Mouse (Mus musculus) E14TG2a.4 (cell line): Measurements from ENCODE around the gene Olfr1438-ps1.
"Not testable (repeated sequence)": the region's sequence is repeated elsewhere in the genome, so short reads cannot be mapped to it uniquely, and the experiment has no call there.

Experiments
- H3K27me3 ChIP-seq: 2 replicates; pipeline ENCODE4 v1.6.1; 2014; ENCODE audit warnings: low read length, control low read depth; ENCODE audit not compliant: insufficient read depth
- H3K36me3 ChIP-seq: 2 replicates; pipeline ENCODE4 v1.6.1; 2014; ENCODE audit warnings: low read length, control low read depth; ENCODE audit not compliant: insufficient read depth
- H3K4me1 ChIP-seq: replicated peaks from 2 replicates; pipeline ENCODE4 v1.6.1; 2014; ENCODE audit warnings: low read depth, low read length, control low read depth
- H3K4me3 ChIP-seq: replicated peaks from 2 replicates; pipeline ENCODE4 v1.5.1; 2014; ENCODE audit warnings: mild to moderate bottlenecking, low read length
- H3K9me3 ChIP-seq: 2 replicates; pipeline ENCODE4 v1.6.1; 2014; ENCODE audit warnings: low read length, control low read depth
- CTCF ChIP-seq: conservative IDR thresholded peaks from 2 replicates; pipeline ENCODE4 v1.5.1; 2014; ENCODE audit warnings: low read length
- NANOG ChIP-seq: IDR thresholded peaks from 2 replicates; pipeline ENCODE4 v1.6.1; 2014; ENCODE audit warnings: borderline replicate concordance, low read length, mixed read lengths
- POU5F1 ChIP-seq: IDR thresholded peaks from 2 replicates; pipeline ENCODE4 v1.6.1; 2014; ENCODE audit warnings: low read length, borderline replicate concordance

Olfr1438-ps1 gene

GRCm38 (mm10) chr19:12335810-12336209, at the start of gene Olfr1438-ps1:
Gene Olfr1438-ps1 (minus strand): TSS chr19:12335910.
- Histone ChIP-seq H3K36me3 (no peaks in the 10 kb centered on the region), H3K4me3 (no peak within 1 kb of the TSS), H3K9me3 (no peaks in the 10 kb centered on the region), H3K4me1 (no peaks in the 10 kb centered on the region), H3K27me3 (no peaks in the 10 kb centered on the region)
- TF ChIP-seq POU5F1 (no peak), CTCF (no peak), NANOG (no peak)

- Histone ChIP-seq H3K4me3 (no peak overlapping the region), H3K27me3 (no peaks in the 10 kb centered on the region), H3K36me3 (no peaks in the 10 kb centered on the region), H3K4me1 (no peaks in the 10 kb centered on the region), H3K9me3 (no peaks in the 10 kb centered on the region)
- TF ChIP-seq POU5F1 (no peak), NANOG (no peak), CTCF (no peak)
Measured at GRCm38 (mm10) chr19:12374465-12375025, 38.8 kb upstream of the Olfr1438-ps1 start.

DNA sequence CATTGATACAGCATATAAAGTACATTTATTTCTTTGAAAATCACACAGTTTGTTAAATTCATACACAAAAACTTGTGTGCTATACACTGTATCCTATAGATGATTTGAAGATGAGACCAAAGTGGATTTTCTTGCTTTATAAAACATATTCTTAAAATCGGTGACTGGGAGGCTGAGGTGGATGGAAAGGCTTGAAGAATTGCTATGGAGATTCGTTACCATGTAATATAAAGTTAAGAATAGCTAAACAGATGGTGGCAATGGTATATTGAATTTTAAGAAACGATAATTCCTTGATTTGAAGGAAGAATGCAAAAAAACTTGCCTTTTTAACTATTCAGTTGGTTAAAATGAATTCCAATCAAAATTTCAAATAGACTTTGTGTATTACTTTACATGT, 37.3 kb upstream of the Olfr1438-ps1 start:
- no peak for TF ChIP-seq POU5F1
- H3K4me3 ChIP-seq, result no peak overlapping the region
- no peaks in the 10 kb centered on the region for H3K9me3 ChIP-seq
- H3K4me1 ChIP-seq, result no peaks in the 10 kb centered on the region
- H3K27me3 ChIP-seq, result no peaks in the 10 kb centered on the region
- H3K36me3 ChIP-seq, result no peaks in the 10 kb centered on the region

- Histone ChIP-seq H3K9me3 (no peaks in the 10 kb centered on the region), H3K4me3 (no peak within 1 kb of the TSS), H3K36me3 (no peaks in the 10 kb centered on the region), H3K27me3 (no peaks in the 10 kb centered on the region), H3K4me1 (no peaks in the 10 kb centered on the region)
- TF ChIP-seq CTCF (no peak), NANOG (no peak), POU5F1 (no peak)
Measured at GRCm38 (mm10) chr19:12325001-12325400, 10.7 kb downstream of the Olfr1438-ps1 start, which contains the start of gene Olfr1437. Gene Olfr1437 (minus strand): TSS chr19:12325101.

GRCm38 (mm10) chr19:12299030-12299429, 36.7 kb downstream of the Olfr1438-ps1 start, which contains the start of gene Olfr1436:
Gene Olfr1436 (minus strand): TSS chr19:12299130.
- not testable (repeated sequence) for H3K27me3 ChIP-seq, H3K9me3 ChIP-seq, H3K4me3 ChIP-seq, H3K4me1 ChIP-seq, H3K36me3 ChIP-seq

- Histone ChIP-seq H3K4me1 (no peaks in the 10 kb centered on the region), H3K36me3 (no peaks in the 10 kb centered on the region), H3K9me3 (no peaks in the 10 kb centered on the region), H3K4me3 (no peak overlapping the region), H3K27me3 (no peaks in the 10 kb centered on the region)
- TF ChIP-seq NANOG (no peak), POU5F1 (no peak), CTCF (no peak)
Measured at GRCm38 (mm10) chr19:12292979-12293378, 42.7 kb downstream of the Olfr1438-ps1 start.

DNA sequence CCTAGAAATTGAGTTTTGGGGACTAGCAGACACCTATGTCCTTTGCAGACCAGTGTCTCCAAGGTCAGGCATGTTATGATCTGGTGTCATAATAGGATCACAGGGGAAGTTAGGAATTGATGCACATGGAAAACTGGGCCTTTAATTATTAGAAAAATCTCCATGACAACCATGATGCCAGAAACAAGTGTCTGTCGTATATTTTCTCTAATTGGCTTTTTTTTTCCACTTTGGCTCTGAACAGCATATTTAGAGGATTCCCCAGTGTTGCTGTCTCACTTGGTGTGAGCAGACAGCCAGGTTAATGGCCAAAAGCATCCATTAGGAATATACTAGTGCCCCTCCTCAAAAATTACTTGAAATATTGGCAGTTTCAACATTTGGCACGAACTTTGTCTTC, 56.2 kb downstream of the Olfr1438-ps1 start, which contains the start of gene Olfr1434:
Gene Olfr1434, plus strand, starts transcription at position 301 of the 400 bp plus-strand sequence.
- Histone ChIP-seq H3K9me3 (no peaks in the 10 kb centered on the region), H3K4me3 (no peak within 1 kb of the TSS), H3K27me3 (no peaks in the 10 kb centered on the region), H3K36me3 (no peaks in the 10 kb centered on the region), H3K4me1 (no peaks in the 10 kb centered on the region)
- no peak for TF ChIP-seq CTCF
- no peak for TF ChIP-seq POU5F1
- no peak for TF ChIP-seq NANOG
